Mouse (Mus musculus) embryo, embryonic 10 days (tissue): Measurements from ENCODE around the gene Krt18.

Experiments used
- DNase-seq: peaks from one replicate; pipeline ENCODE4 v3.0.0-alpha.2; 2015; ENCODE audit warnings: low spot score

Gene Krt18

DNA sequence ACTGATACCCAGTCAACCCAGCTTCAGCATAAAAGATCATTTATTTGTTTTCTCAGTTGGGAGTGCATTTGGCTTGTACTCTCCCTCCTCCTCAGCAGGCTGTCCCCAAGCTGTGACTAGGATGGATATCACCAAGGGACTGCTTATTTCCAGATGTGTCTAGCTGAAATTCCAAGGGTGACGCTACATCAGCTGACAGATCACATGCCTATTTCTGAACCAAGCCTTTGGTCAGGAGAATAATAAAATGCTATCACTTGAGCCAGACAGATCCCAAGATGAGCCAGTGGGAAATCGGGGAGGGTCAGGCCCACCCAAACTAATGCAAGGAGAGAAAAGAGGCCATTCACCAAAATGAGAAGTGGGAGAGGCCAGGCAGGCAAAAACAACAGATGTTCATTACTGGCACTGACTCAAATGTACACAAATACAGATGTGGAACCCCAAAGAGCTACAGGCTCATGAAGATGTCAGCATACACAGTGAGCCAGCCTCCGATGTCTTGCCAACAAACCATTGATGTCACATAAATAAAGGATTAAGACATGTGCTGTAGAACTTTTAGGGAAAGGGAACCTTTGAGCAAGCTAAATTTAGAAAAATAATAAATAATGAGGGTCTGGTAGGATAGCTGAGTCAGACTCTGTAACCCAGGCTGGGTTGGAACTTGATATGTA, 17.3 kb upstream of the Krt18 start:
- no peak for DNase-seq

DNA sequence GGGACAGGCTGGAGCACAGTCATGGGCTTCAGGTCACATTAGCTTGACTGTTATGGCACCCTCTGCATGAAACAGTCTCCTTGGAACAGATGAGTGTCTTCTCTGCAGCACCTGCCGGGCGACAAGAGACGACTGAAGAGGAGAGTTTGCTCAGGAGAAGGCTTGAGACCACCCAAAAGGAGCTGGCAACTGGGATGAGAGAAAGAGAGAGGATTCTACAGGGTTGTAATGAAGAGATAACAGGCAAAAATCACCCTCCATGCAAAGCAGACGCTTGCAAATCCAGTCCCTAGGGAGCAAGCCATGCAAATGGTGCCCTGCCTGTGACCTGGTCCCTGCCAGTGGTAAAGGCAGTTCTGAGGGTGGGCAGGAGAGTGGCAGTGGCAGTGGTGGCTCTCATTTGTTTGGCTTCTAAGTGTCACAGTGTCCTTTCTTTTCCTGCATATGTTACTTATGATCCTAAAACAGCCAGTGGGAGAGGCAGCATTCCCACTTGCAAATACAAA, 15.7 kb upstream of the Krt18 start:
- DNase-seq: no peak

DNA sequence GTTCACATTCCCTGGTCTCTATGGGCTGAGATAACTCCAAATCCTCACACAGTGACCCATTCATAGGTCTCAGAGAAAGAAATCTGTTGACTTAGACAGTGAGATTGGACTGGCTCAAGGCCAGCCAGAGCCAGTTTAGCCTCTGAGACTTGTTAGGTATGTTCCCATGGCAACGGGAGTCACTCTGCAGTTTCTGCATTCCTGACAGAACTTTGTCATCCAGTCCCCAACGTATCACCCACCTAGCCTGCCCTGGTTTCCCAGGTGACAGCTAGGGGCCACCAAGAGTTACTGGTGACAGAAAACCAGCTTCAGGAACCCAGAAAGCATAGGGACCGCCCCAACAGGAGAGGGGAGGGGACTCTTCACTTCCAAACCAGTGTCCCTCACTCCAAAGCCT, 14.3 kb upstream of the Krt18 start:
- peak; percentile 78 for DNase-seq

DNA sequence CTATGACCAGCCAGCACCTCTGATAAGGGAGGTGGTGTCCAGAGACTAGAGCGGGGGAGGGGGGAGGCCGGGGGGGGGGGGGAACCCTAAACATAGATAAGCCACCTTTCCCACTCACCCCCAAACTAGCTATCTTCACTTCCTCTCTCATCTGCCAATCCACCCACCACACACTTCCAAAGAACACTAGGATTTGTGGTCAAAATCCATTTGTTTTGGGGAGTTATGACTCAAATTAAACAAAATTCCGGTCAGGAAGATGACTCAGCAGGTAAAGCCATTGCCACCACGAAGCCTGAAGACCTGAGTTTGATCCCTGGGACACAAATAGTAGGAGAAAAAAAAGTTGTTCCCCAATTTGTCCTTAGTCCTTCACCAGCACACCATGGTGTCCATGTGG, 13.1 kb upstream of the Krt18 start:
- DNase-seq: no peak

DNA sequence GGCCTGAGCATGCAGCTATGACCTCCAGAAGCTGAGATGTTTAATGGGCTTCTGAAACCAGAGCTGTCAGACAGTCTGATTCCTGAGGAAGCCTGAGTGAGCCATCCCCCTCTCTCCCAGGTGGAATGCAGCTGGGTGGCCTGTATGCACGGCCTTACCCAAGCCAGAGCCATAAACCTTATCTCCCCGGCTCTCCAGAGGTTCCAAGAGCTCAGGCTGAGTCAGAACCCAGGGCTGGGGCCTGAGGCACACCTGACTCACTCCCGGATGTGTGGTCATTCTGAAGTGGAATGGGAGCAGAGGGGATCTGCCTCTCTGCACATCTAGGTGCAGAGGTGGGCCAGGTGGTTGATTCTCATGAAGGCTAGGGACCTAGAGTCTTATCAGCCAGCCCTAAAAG, 11.9 kb upstream of the Krt18 start:
- DNase-seq: no peak

DNA sequence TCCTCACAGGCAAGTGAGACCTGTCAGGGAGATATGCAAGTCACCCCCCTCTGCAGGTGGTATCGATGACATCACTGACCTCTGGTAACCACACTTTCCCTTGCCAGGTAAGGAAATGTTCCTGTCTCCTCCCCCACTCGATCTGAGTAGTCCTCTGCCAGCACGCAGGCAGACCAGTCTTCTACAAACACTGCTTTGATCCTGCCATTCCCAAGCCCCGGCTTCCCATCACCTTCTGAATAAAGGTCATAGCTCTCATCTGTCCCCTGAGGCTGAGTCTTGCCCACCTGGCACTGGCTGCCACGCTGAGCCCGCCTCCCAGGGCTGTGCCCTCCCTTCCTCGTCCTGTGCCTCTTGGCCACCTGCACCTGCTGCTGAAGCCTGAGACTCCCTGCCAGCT, 11.2 kb upstream of the Krt18 start:
- DNase-seq: no peak

DNA sequence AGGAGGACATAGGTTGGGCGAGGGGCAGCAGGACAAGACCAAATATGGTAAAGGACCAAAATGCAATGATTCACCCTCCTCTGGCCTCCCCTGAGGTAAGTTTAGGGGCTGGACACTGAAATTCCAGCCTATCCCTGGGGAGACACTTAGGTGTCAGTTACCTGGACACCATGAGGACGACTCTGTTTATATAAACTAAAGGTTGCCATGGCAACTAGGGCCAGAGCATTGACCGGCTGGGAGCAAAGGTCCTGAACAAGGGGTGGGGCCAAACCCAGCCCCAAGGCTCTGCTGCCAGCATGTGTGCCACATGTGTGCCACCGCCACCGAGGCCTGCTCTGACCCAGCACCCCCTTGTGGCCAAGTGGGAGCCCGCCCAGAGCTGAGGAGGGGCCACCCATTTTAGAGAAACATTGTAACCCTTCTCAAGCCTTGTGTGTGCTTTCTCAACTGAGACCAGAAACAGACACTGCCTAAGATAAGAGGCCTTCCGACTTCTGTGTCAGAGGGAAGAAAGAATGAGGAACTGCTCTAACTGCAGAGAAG, 10.0 kb upstream of the Krt18 start:
- peak; percentile 81 for DNase-seq

DNA sequence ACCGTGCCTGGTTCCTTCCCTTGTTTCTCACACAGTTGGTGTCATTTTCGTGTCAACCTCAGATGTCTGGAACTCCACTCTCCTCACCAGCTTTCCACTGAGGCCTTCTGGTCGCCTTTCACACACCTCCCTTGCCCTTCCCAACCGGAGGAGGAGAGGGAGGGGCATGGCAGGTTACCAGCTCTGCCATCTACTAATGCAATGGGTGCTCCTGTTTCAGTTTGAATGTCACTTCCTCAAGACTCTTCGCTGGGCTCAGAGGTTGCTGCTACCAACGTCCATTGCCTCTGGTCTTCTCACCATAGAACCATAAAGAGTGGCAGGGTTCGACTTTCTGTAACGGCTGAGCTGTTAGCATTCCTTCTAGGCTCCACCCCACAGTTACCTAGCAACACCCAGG, 5.5 kb upstream of the Krt18 start:
- DNase-seq: no peak

DNA sequence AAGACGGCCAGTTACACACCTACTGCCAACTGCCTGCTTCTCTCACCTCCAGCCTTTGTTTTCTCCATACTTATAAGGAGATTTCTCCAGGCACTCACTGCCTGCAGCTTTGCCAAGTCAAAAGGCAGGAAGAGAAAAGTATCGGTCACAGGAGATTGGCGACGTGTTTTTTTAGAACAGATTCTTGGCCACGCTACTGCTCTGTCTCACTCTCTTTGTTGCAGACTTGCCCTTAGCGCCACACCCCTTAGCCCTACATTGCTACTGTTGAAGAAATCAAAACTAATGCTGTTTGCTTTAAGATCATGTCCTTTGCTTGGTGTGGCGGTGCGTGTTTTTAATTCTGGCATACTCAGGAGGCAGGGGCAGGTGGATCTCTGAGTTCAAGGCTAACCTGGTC, 4.1 kb upstream of the Krt18 start:
- no peak for DNase-seq

DNA sequence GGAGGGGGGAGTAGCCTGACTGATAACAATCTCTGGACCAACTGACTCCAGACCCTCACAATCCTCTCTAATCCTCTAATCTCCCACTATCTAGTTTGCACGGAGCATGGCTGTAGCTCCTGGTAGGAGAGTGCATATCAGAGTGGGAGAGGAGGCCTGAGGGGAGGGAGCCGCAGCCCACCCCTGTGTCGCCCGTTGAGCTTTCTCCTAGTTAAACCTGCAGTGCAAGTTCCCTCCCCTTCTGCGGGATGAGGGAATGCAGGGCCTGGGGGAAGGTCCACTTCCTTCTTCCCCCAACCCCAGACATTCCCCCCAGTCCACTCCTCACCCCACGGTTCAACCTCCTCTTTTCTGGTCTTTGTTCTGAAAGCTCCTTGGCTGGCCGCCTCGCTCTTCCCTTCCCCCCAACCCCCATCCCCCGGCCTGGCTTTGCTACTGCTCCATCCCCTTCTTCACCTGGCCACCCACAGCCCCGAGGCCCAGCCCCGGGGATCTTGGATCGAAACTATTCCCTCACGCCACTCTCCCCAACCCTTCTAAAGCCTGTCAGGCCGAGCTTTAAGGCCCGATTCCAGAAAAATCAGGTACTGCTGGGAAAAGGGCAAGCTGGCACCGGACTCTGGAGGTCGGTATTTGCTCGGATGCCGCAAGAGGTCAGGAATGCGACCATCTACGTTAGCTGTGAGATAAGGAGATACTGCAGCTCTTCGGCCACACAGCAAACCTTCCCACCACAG, 2.7 kb upstream of the Krt18 start:
- peak; percentile 70 for DNase-seq

DNA sequence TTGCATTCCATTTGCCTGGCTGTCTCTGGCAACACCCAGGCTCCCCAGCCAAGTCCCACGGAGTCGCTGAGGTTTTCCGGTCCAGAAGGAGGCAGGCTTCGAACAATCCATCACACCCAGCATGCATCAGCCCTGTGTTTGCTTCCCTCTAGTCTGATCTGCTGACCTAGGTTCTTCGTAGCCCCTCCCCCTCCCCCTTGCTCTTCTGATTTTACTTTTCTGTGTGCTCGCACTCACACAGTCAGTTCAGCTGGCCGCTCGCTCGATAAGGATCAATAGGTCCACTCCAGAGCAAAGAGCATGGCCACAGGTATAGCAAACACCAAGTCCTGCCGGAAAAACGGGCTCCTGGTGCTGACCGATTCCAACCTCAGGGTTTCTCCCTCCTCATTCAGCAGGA, 1.6 kb upstream of the Krt18 start:
- peak; percentile 54 for DNase-seq

DNA sequence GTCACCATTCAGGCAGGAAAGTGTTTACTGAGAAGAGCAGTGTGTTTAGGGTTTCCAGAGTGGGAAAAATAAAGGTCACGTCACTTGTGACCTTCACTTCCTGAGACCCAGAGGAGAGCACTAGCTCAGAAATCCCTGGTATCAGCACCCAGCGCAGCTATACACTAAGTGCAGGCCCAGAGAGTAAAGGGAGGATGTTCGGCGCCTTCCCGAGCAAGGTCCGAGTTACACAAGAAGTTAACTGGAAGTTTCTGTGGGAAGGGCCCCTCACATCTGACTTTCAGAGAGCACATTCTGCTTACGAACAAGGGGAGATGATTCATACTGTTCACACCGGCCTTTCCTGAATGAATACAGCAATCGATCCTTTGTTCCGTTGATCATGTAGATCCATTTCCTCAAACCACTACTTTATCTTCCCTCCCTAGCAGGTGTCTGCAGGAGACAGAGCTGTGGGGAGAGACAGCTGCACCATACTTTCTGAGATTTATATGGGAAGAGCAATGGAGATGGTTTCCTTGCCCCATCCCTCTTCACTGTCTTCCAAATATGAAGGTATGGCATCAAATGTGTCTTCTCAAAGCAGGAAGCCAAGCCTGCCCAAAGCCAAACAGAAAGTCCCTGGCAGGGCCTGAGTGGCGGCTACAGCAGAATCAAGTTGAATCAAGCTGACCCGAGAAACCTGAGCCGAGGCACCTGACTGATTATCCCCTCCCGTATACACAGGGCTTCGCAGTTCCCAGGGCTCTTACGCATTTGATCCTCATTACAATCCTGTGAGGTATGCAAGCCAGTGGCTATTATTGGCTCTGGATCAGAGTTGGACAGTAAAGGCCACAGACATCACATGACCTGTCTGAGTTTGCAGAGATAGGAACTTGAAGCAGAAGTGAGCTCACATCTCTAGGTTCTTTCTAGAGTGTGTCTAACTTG, 6.4 kb downstream of the Krt18 start:
- no peak for DNase-seq

DNA sequence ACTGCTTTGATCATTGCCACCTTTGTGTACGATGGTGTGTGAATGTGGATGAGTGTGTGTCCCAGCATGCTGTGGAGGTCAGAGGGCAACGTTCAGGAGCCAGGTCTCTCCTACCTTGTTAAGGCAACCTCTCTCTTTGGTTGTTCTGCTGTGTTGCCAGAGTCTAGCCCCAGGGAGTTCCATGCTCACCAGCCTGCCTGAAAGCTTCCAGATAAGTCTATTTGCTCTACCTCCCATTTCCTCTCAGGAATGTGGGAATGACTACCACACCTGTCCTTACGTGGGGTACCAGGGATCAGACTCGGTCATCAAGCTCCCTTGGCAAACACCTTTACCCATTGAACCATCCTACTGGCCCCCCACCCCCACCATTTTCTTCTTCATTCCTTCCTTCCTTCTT, 12.3 kb downstream of the Krt18 start:
- no peak for DNase-seq

DNA sequence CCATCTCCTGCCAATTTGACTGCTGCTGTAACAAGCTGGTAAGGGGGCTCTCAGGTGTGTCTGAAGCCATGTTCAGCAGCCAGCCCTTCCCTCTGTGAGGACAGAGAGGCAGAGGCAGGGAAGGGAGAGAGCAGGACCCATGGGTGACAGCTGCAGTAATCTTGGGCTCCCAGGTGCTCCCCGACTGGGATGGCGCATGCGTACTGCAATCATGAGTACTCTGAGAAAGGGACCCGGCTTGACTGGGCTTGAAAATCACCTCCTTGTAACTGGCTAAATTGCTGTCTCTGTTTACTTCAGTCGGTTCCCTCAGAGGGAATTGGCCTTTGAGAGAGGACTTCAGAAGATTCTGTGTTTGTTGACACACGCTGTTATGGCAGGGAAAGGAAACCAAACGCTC, 14.0 kb downstream of the Krt18 start:
- DNase-seq: no peak

DNA sequence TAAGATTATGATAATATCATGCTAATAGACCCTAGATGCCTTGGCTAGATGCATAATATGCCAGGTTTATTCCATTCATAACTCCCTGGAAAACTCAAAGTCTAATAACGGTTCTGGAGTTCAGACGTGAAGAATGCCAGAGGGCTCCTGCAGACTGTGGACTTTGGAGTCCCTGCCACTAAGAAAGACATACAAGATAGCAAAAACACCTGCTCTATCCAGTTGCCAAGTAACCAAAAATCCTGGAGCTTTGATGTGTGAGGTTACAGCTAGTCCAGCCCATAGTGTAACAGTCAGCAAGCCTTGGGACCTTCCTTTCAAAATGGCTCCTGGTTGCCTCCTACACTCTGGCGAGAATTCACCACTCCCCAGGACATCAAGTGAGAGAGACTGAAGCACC, 16.8 kb downstream of the Krt18 start:
- no peak for DNase-seq

DNA sequence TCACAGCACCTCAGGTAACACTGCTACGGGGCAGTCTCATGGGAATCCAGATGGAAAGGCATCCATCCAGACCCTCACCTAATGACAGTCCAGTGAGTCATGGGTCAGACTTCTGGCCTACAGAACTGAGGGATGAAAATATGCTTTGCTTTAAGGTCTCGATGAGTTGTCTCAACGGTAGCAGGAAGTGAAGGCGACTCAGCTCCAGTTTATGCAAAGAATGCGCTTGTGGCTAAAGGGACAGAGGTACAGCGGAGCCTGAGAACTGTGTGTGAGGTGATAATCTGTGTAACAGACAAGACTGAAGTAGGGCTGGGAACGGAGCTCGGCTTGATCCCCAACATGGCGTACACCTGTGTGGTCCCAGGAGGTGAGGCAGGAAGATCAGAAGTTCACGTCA, 17.7 kb downstream of the Krt18 start:
- DNase-seq: no peak

DNA sequence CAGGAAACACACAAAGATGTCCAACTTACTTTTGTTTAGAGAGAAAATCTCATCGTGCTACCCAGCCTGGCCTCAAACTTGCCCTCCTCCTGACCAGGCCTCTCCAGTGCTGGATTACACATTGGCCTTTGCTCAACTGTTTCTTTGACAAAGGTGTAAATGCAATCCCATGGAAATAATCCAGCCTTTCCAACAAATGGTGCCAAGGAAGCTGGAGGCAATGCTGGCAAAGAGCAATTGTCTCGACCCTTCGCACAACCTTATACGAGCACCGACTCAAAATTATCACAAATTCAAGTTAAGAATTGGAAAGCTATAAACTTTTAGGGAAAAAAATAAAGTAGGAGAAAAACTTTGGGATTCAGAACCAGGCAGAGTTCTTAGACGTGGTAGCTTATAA, 20.0 kb downstream of the Krt18 start:
- DNase-seq: no peak

DNA sequence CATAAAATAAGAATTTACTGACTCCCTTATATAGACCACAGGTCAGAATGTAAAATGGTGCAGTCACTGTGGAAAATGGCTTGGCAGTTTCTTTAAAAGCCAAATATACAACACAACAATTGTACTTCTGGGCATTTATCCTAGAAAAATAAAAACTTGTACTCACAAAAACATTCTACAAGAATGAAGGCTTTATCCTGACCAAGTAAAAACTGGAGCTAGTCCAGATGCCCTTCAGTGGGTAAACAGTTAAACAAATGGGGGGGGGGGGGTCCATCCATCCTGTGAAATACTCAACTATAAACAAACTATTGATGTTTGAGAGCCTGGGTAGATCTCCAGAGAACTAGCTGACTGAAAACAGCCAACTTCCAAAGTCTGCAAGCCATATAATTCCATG, 21.9 kb downstream of the Krt18 start:
- DNase-seq: no peak

DNA sequence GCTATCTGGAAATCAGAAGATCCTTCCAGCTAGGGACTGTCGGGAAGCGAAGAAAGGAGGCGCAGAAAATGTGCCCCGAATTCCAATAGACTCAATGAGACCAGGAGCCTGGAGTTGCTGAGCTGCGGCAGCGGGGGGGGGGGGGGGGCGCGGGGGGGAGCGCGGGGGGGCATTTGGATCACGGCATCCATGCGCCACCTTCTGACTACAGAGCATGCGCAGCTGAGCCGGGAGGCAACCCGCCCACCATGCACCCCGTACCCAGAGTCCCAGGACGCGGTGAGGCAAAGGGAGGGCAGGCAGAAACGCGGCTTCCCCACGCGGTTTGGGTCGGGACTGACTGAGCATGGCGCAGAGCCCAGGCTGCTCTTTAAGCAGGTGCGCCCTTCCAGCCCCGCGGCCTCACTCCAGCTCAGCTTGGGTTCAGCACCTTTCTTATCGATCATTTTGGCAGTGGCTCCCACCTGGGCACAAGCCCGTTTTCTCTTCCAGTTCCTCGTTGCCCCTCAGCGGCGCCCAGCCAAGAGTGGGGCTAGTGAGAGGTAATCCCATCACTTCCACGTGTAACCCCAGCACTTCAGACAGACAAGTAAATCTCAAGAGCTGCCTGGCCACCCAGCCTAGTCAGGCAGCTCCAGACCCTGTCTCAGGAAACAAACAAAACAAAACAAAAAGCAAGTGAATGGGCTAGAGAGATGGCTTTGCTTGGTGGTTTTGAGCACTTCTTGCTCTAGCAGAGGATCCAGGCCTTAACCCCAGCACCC, 24.1 kb downstream of the Krt18 start:
- peak; percentile 82 for DNase-seq

DNA sequence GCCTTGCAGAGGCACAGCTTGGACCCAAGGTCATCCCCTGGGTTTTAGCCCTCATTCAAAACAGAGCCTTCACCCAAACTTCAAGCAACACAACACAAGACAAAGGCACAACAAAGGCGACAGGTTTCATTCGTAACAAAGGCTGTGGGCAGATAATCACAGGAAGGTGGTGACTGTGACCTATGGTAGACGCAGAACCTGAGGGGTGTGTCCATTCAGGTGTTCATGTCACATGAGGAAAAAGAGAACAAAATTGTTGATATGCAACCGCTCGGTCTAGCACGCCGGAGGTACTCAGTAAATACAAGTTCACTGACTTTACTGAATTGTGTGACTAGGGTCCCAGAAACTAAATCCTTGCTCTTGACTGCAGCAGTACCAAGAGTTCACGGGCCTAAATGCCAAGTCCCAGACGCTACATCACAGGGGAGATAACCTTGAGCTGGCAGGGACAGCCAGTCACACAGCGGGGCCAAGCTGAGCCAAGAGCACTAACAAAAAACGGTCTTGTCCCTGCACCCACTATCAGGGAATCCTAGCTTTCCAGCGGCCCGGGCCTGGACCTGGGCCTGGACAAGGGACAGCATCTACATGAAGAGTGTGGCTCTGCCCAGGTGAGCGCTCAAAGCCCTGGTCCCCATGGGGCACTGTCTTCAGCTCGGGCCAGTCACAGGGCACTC, 28.7 kb downstream of the Krt18 start:
- no peak for DNase-seq
